Mouse (Mus musculus): ENCODE data around the gene Gm21969. TPM values are rescaled to one million over a fixed set of nuclear protein-coding genes. Genes with fewer than 3 reads are reported as not detected.

The Gm21969 gene
- polyA plus RNA-seq, 1 experiment, result not detected

DNA sequence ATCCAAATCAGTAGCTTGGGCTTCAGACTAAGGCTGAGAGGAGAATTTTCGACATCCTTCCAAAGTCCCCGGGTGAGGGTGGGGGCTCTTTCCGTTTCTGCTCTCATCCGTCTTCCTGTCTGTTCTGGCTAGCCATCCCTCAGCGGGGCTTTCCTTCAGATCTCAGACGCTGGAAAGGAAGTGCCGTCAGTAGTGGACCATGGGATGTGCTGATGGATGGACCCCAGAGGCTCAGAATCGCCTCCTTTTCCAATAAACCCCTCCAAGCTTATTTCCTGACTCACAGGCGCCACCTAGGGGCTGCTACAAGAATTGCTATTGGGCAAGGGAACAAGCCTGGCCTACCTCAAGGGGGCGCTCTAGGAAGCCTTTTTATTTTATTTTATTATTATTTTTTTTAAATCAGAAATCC lies 8.6 kb downstream of the Gm21969 start:
- DNase-seq (ENCODE audit: low read depth, low spot score), result no peak
- 19% methylated on average over 10 of the region's 10 CpGs for WGBS

DNA sequence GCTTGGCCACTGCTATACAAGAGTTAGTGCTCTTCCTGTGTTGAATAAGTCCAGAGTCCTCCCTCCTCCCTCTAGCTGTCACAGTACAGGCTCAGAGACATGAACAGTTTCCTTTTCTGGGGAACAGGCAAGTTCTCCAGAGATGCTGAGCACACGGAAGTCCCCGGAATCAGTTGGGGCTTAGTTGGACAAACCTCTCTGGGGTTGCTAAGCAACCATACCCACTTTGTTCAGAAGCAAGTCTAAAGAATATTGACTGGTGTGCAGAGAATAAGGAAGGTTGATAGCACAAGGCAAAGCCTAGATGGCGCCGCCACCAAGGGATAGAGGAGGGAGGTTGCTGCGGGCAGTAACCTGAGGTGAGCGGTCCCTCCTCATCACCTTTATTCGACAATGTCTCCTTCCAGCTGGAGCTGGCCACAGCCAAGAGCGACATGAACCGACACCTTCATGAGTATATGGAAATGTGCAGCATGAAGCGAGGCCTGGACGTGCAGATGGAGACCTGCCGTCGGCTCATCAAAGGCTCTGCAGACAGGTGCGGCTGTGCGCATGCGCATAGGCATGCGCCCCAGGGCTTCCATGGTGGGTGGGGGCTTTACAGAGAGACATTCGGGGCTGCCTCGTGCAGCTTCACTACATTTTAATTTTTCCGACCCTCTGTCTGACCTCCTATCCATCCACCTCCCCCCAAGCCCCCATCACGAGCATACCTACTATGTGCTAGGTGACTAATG lies 11.7 kb downstream of the Gm21969 start:
- 91% methylated on average over 21 of the region's 21 CpGs for WGBS
- DNase-seq (ENCODE audit: low read depth, low spot score), result no peak

DNA sequence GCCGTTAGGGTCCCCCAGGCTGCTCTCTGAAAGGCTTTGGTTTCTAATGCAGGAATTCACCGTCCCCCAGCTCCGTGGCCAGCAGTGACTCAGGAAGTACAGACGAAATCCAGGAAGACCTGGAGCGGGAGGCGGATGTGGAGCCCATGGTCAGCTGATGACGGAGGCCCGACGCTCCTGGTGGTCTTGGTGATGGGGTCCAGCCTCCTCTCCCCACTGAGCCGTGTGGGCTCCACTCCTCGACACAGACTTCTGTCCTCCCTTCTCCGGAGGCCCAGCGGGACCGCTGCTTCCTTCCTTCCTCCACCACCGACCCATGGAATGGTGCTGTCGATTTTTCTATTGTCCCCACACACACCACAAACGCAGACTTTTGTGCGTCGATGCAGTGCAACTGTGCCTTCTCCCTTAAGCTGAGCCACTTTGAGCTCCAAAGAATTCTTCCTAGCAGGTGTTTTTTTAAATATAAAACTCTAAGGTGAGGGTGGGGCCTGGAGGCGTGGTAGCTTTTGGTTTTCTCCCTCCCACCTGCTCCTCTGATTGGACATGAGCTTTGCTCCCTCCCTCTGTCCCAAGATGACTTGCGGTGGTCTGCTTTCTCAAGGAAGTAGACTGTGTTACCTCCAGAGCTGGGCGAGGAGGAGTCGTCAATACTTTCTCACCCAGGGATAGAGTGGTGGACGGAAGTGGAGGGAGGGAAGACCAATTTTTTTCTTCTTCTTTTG lies 13.5 kb downstream of the Gm21969 start:
- 26% methylated on average over 24 of the region's 24 CpGs for WGBS
- peak; percentile 67 for DNase-seq (ENCODE audit: low read depth, low spot score)

DNA sequence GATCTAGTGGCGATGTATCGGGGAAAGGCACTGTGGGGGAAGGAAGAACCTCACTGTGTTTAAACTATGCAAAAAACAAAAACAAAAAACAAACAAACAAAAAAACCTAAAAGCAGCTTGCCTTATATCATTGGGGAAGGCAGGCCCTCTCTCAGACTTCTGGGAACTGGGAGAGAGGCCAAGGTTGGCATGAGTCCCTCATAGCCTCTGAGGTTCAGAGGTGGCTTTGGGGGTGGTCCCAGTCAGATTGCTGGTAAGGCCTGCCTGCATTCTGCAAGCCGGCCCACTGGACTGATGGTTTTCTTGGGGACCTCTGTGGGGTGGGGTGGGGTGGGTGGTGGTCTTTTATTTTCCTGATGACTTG lies 14.0 kb downstream of the Gm21969 start:
- WGBS, result 50% methylated on average over 3 of the region's 3 CpGs
- DNase-seq (ENCODE audit: low read depth, low spot score), result no peak

DNA sequence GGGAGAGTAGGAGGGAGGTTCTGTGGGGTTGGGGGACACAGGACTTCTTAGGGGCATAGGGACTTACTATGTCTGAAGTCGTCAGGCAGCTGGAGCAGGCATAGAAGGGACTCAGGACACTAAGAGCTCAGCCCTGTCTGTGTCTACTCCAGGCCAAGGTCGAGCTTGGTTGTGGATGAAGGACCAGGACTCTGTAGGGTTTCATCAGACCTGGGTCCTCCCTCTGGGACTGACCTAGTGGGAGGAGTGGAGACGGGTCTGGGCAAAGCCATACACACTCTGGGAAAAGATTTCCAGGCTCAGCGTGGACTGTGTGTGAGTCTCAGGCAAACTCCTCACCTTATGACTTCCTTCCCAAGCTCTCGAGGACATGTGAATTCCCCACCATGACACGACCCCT lies 16.8 kb downstream of the Gm21969 start:
- WGBS, result 77% methylated on average over 6 of the region's 6 CpGs
- DNase-seq (ENCODE audit: low read depth, low spot score), result no peak

DNA sequence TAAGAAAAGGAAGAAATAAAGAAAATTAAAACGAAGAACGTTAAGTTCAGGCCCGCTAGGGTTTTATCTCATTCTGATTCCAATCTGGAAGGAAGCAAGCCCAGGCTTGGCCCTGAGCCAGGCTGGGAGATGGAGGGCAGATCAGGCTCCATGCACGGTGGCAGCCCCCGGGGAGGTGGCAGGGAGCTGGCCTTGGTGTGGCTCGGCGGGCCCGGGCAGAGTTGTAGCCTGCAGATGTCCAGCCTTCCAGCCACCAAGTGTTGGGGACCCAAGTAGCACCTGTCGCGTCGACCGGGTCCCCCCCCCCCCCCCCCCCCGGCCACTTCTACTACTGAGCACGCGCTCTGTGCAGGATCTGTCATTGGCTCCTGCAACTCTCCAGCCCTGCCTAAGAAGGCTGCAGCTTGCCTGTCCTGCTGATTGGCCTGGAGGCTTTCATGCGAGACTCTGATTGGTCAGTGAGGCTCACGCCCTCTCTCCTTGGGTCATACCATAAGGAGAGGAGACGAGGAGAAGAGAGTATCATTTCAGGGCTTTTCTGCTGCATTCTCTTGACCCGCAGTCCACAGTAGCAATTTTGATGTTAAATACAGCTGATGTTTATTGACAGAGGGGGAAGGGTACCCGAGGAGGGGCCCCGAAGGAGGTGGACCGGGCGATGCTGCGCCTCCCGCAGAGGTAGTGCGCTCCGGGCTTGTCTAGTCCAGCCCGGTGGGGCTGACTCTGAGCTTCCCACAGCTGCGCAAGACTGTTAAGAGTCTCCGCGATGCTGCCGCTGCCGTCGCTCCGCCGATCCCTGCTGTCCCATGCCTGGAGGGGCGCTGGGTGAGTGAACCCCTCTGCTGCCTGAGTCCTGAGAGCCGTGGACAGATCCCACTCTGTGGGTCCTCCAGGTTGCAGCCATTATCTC lies 19.6 kb downstream of the Gm21969 start, which contains the start of gene Aldh4a1:
Gene Aldh4a1 (plus strand): TSS at position 494 of the 910 bp plus-strand sequence.
- WGBS, result under 1% methylated on average over 36 of the region's 38 CpGs
- peak; percentile 89 for DNase-seq (ENCODE audit: low read depth, low spot score)

DNA sequence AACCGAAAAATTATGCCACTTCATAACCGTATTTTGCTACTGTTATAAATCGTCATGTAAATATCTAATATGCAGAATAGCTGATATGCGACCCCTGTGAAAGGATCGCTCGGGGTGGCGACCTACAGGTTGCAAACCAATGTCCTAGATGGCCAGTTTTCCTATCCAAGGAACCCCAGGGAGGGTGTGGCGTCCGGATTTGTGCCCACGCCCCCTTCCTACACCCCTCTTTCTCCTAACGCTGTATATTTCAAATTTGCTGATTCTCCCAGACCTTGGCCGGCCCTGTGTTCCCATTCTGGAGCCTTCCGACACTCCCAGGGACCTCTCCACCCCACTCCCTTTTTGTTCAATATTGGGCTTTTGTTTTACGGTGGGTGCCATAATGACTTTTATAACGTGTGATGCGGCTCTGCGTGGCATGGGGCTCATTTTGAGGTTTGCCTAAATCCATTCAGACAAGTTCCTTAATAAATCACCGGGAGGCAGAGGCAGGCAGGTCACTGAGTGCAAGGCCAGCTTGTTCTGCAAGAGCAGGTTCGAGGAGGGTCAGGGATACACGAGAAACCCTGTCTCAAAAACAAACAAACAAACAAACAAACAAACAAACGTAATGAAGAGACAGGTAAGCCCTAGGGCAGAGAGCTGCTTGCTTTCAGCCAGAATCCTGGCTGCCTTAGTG lies 20.6 kb downstream of the Gm21969 start:
- WGBS, result 9% methylated on average over 21 of the region's 21 CpGs
- no peak for DNase-seq (ENCODE audit: low read depth, low spot score)

DNA sequence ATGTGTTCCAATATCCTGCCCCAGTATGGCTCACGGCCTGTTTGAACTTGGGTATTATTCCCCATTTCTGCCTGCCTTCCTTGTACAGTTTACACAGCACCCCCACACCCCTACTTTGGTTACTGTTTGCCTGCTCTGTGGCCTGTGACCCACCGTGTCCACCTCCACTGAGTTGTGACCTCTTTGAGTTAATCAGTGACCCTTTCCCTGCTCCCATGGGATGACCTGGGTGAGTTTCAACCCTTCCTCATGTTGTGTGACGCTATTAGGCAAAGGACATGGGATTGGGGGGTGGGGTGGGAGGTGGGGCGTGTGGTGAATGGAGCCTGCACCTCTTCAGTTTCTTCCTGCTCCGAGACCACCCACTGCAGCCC lies 21.1 kb downstream of the Gm21969 start:
- WGBS, result 48% methylated on average over 5 of the region's 5 CpGs
- DNase-seq (ENCODE audit: low read depth, low spot score), result no peak

DNA sequence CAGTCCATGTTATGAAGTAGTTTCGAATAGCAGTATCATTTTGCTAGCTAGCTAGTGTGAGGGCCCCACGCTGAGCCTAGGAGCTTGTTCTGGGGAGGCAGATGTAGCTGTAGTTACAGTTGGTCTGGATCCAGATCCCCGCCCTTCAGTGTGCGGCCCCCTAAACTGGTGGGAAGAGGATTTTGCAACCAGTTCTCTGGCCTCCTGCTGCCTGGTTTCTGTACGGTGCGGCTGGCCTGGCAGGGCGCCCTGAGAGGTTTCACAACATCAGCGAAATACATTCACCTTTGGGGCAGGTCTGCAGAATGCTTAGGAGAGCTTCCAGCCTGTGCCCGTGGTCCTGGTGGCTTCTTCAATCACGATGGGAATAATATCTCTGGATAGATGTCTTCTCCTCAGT lies 21.7 kb downstream of the Gm21969 start:
- DNase-seq (ENCODE audit: low read depth, low spot score), result no peak
- 23% methylated on average over 10 of the region's 10 CpGs for WGBS

DNA sequence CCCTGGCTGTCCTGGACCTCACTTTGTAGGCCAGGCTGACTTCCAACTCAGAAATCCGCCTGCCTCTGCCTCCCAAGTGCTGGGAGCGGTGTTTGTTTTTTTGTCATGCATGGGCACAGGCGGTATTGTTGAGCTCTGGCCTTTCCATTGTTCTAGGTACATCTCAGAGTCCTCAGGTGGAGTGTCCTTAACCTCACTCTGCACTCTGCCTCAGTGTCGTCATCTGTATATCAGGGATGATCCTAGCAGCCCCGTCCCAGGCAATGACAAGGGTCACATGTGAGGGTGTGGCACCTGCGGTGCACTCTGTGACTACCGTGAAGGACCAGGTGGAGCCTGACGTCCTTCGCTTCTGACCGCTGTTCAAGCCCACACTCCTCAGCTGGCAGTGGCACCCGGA lies 24.4 kb downstream of the Gm21969 start:
- DNase-seq (ENCODE audit: low read depth, low spot score), result no peak
- 88% methylated on average over 11 of the region's 11 CpGs for WGBS

DNA sequence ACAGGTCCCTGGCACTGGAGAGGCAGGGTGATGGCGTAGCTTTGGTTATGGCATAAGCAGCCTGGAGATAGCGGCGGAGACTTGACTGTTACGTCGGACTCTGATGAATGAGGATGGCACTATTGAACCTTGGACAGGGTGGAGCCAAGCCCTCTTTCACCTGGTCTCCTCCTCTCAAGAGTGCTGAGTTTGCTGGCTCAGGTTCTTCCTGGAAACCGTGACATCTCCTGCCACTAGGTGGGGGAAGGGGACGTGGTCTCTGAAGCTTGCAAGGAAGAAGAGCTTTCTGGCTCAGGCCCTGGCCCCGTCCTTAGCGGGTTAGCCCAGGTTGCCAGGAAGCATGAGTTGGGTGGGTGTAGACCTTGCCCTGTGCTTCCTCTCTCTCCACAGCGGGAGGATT lies 27.2 kb downstream of the Gm21969 start:
- peak; percentile 58 for DNase-seq (ENCODE audit: low read depth, low spot score)
- WGBS, result 35% methylated on average over 10 of the region's 10 CpGs

DNA sequence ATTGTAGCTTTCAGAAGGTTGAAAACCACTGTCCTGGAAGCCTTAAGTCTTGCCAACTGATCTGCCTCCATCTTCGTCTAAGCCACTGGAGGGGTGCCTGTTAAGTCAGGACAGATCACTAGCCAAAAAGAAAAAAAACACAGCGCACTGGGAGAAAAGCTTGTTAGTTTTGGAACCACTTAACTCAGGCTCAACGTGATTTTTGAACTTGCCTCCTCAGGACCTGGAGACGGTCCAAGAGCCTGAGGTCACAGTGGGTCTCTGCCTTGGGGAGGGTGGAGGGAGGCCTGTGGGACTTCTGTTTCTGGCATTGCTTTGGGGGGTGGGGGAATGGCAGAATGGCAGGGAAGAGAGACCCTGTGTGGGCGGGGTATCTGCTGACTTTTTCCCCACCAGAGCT lies 28.2 kb downstream of the Gm21969 start:
- 53% methylated on average over 5 of the region's 5 CpGs for WGBS
- DNase-seq (ENCODE audit: low read depth, low spot score), result no peak

DNA sequence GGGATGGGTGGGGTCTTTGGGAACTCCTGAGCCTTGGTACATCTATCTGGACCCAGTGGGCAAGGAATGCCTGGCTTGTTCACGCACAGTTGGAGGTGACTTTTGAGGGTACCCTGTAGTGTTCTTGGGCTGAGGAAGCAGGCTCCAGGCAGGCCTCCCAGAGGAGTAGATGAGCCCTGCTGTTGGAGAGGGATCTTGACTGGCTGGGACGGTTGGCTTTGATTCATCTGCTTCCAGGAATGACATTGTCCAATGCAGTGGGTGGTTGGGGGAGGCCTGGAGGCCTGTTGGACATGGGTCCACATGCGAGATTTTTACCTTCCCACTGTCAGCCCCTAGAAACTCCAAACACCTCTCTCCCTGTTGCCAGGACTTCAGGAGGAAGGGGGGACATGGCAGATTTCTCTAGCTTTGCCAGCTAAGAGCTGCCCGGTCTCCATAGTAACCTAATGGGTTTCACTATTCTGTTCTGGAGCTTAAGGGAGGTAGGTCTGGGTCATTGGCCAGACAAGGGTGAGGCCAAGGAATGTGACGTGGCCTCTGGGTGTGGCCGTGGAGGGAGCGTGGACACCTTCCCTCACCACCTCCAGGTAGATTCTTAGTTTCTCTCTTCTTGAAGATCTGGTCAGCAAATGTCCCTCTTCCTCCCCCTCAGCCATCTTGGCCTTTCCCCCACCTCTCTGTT lies 28.7 kb downstream of the Gm21969 start:
- WGBS, result 72% methylated on average over 7 of the region's 7 CpGs
- no peak for DNase-seq (ENCODE audit: low read depth, low spot score)

DNA sequence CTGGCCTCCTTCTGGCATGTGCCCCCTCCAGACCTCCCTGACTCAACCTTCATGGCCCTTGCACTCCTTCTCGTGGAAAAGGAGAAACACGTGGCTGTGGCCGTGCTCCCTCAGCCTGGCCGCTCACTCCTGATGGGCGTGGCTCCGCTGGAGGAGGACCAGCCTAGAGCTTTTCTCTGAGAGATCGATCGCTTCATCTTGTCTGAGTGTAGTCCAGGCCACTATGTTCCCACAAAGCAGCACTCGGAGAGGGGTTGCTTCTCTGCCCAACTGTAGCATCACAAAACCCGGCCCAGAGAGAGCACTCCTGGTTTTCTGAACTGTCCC lies 29.2 kb downstream of the Gm21969 start:
- WGBS, result 70% methylated on average over 10 of the region's 10 CpGs
- no peak for DNase-seq (ENCODE audit: low read depth, low spot score)

DNA sequence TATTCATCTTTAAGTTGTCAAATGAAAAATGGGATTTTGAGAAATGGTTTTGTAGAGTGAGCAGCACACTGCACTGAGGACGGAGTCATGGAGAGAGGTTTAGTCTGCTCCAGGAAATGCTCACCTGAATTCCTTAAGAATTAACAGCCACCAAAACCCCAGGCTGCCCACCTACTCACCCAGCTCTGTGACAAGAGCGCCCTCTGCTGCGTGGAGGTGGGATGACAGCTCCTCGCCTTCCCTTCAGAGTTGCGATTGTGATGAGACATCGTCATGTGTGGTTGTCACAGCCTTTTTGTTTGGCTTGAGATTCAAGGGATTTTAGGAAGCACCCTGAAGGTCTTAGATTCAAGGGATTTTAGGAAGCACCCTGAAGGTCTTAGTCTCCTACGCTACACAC lies 33.4 kb downstream of the Gm21969 start:
- DNase-seq (ENCODE audit: low read depth, low spot score), result no peak
- 33% methylated on average over 7 of the region's 7 CpGs for WGBS

DNA sequence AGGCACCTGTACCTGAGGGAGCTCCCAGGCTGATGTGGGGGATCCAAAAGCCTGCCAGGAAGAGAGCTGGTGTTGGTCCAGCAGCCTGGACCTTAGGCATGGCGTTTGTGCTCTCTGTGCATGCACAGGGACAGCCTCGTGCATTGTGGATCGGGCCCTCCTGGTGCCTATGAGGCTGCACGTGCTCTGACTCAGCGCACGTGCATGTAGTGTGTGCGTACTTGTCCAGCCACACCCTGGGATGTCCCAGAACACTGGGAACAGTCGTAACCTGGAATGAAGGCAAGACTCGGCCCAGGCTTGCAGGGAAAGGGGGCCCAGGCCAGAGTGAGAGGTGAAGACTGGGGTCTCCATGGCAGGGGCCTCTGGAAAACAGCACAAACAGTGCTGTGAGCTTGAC lies 34.9 kb downstream of the Gm21969 start:
- no peak for DNase-seq (ENCODE audit: low read depth, low spot score)
- WGBS, result 79% methylated on average over 9 of the region's 9 CpGs

DNA sequence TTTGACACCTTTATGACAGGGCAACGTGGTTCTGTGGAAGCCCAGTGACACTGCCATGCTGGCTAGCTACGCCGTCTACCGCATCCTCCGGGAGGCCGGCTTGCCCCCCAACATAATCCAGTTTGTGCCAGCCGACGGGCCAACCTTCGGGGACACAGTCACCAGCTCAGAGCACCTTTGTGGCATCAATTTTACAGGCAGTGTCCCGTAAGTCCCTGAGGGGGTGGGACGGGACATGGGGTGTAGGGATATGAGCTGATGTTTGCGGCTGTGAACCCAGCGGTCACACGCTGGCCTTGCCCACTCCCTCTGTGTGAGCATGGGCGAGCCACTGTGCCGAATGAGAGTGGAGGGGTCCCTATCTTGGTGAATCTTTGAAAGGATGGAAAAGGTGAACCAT lies 35.4 kb downstream of the Gm21969 start:
- 95% methylated on average over 16 of the region's 16 CpGs for WGBS
- no peak for DNase-seq (ENCODE audit: low read depth, low spot score)

DNA sequence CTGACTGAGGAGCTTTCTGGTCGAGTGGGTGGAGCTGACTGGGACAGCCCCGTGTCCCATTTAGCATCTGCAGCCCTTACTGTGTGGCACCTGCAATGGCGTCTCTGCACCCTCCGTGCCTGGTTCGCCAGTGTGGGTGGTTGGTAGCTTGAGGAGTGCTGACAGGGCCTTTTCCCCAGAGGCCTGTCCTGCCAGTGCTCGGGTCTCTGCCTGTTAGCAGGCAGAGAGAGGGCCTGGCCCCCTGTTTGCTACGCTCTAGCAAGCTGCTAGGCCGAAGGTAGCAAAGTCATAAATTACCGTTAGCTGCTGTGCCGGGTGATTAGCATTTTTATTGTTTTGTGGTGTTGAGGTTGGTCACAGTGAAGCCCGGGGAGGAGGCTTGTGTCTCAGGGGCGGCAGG lies 36.8 kb downstream of the Gm21969 start:
- no peak for DNase-seq (ENCODE audit: low read depth, low spot score)
- WGBS, result 47% methylated on average over 12 of the region's 12 CpGs

DNA sequence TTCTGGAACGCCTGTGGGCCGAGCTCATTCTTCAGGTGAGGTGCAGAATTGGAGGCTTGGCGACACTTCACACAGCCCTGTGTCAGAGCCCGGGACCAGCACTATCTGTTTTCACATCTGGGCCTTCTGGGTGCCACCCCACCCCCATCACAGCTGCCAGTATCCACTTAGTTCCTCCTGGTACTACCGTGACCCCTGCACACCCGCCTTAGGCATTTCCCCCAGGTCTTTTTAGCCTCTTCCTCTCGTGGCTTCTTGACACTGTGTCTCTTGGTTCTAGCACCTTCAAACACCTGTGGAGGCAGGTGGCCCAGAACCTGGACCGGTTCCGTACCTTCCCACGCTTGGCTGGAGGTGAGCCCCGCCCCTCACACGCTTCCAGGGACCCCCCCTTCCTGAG lies 37.3 kb downstream of the Gm21969 start:
- DNase-seq (ENCODE audit: low read depth, low spot score), result no peak
- 74% methylated on average over 12 of the region's 12 CpGs for WGBS
